Mouse (Mus musculus): ENCODE results near the gene Sorbs2.

Sorbs2 gene

DNA sequence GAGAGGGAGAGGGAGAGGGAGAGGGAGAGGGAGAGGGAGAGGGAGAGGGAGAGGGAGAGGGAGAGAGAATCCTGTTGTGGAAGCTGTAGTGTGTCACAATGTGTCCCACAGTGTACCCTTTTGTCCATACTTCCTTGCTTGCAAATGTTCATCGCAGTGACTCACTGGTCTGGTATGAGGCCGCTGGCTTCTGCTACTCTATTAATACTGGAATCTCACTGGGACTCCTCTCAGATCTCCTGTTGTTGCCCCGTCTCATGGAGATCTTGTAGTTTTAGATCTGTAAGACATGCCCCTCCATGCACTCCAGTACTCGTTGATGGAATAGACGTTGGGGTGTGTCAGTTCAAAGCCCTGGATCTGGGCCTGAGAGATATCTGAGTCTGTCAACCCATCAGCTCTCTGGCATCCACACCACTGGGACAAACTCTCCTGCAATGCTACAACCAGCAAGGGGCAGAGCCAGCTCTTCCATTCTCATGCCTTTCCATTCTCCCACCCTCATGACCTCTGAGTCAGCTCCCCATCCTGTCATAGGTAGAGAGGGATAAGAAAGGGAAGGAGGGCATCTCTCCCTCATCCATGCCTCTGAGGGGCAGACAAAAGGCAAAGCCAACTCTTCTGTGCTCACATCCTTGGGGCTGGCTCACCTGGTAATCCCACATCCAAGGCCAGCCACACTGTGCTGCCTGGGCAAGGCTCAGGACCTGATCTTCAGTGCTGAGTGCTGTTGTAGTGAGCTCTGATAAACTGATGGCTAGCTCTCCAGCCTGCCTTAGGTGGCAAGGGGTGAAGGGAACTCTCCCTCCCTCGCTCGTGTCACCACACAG lies 72.3 kb downstream of the Sorbs2 start:
- in situ Hi-C loops (cut with MboI, MseI): no loop called here

DNA sequence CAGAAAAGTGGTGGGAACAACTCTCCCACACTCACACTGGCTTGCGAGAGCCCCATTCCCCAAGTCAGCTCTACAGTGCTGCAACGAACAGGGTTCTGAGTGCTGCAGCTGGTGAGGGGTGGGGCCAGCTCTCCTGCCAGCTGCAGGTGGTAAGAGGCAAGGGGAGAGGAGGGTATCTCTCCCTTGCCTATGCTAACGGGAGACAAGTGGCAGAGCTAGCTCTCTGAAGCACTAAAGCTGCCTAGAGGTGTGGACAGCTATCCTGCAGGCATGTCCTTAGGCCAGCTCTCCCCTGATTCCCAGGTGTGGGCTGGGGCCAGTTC lies 72.9 kb downstream of the Sorbs2 start:
- in situ Hi-C loops (cut with MboI, MseI): no loop called here

DNA sequence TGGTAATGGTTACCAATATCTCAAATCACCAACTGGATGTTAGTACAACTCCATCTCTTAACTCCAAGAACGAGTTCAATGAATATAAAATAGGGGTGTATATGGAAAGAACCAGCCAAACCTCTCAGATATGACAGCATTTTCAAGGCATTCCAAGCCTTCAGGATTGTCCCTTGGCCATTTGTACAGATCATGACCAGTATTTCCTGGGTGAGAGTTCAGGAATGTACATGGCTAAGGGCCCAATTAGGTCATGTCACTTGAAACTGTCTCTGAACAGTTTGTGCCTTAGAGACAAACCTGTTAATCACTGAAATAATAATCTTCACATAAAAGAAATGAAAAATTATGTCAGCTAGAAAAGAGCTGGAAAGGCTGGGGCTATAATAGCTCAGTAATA lies 76.3 kb downstream of the Sorbs2 start:
- in situ Hi-C loops (cut with MboI, MseI): no loop called here

DNA sequence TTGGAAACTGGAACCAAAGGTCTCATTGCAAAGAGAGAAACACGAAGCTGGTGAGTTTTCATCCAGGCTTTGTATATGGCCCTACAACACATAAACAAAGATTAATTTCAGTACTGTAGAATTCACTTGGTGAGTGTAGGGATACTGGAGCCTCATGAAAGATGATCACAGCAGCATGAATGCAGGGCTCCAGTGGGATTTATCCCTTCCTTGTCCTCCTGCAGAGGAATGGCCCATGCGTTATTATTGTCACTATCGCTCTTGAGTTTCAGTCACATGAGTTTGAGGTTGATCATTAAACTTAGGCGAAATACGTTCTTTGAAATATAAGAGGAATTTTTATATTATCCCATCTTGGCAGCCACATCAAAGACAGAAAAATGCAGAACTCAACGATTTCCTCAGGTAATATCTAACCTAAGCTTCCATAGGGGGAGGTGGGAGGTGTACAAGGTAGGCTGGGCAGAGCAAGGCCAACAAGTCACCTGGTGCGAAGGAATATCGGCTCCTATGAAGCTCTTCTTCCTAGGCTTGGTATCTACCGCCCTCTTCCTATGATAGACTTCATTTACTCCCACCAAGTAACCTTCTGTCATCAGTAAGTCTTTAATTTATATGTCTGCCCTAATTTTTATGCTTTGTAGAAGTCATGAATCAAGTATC lies 76.9 kb downstream of the Sorbs2 start:
- in situ Hi-C loops (cut with MboI, MseI): no loop called here

DNA sequence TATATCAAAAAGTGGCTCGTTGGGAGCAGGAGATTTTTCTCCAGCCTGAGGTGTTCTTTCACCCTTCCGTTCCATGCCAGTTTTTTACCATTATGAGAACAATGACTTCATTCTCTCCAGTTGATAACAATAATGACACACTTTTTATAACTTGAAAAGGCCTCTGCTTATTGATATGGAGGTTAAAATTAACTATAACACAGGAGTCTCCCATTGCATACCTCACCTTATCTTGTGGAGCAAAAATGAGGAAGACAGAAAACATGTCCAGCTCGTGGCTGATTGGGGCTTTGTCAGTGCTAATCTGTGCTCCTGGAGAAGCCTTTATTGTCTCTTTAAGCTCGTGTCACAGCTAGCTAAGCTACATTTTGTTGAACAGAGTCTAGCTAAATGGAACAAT lies 77.6 kb downstream of the Sorbs2 start:
- in situ Hi-C loops (cut with MboI, MseI): no loop called here

DNA sequence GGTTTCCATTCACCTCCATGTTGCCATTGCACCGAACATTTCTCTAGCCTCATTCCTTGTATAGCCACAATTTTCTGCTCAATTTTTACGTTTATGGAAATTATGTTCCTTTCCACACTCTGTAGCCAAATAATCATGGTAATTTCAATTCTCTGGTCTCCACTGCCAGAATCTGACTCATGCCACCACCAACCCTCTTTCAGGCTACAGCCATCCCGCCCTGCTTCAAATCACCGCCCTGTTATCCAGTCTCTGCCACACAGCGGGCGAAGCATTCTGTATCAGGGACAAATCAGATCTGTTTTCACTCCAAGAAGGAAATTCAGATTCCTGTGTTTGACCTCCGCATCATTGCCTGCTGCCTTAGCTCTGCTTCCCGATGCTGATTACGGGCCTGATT lies 79.4 kb downstream of the Sorbs2 start:
- in situ Hi-C loops (cut with MboI, MseI): no loop called here

DNA sequence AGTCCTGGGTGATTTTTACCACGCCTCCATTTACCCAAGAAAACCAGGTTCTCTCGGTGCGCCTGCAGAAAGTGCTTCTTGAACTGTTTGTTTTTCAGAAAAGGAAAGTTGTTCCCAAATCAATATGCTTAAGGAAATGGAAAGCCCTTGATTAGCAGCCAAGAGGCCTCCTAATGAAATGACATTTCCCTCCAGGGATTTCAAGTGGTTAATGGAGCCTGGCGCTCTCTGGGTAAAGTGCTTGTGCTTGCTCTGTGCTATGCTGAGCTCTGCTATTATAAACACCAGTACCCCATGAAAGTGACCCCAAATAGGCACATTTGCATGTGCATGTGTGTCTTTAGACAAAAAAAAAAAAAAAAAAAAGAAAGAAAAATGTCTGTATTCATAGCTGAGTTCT lies 84.3 kb downstream of the Sorbs2 start:
- in situ Hi-C loops (cut with MboI, MseI): no loop called here

DNA sequence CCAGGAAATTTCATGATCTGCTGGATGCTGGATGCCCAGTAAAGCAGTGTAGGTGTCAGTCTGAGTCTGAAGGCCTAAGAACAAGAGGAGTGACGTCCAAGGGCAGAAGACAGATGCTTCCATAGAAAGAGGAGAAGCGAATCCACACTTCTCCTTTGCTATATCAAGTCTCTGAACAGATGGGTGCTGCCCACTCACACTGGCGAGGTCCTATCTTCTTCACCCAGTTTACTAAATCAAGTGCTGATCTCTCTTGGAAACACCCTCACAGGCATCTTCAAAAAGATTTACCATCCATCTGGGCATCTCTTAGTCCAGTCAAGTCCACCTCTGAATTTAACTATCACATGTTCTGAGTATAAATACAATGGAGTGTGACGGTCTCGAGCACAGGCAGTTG lies 86.1 kb downstream of the Sorbs2 start:
- in situ Hi-C loops (cut with MboI, MseI): no loop called here

DNA sequence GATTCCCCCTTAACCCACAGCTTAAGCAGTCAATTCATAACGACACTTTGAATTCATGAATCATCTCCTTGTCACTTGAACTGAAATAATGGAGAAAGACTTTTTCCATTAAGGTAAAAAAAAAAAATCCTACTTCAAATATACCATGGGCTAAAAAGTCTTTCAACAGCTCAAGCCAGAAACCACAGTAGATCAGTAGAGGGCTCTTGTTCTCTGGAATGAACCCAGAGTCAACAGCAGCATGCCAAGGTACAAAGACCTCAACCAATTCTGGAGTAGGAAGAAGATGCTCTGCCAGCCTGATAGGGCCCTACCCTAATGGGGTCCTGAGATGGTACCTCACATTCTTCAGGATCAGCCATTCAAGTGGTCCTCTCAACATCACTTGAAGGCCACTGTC lies 88.4 kb downstream of the Sorbs2 start:
- in situ Hi-C loops (cut with MboI, MseI): no loop called here

DNA sequence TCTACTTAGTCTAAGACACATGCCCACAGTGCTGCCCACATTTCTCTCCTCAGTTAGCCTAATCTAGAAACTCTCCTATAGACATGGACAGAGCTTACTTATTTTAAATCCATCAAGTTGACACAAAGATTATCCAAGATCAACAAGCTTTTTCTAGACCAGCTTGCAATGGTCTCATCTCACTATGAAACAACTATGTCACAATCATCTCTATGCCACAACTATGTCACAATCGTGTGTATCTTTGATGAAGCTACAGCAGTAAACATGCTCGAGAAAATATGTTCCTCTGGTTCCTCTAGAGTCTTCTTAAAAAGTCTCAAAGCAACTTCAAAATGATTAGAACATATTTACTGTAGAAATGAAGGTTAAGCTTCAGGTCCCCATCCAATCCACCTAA lies 89.0 kb downstream of the Sorbs2 start:
- in situ Hi-C loops (cut with MboI, MseI): no loop called here

DNA sequence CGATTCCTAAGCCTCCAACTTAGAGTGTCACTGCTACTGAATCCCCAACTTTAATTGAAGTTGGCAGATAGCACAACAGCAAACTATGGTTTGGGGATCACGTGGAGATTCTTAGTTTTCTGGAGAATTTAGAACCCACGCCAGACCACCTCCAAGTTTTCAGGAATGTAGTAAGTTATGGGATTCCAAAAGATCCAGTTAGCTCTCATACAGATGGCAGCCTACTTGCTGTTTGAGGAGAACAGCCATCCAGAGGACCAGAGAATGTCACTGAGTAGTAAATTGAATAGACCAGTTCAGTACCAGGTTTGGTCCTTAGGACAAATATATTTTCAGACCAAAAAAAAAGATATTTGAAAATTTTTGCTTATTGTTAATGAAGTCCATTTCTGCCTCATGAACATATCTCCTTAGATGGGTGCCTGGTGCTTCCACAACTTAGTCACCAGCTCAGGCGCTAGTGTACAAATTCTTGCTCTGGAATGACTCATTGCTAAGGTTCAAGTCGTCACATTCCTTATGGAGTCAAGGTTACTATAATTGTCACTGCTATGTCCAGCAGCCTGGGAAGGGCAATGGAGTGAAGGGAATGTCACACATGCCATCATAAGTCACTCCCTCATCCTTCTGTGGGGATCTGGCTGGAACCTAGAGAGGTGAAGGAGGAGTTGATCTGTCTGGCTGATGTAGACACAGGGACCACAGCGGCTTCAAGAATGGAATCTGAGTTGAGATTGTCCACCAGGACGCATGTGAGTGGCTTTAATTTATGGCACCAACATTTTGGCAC lies 90.2 kb downstream of the Sorbs2 start:
- in situ Hi-C loops (cut with MboI, MseI): no loop called here

DNA sequence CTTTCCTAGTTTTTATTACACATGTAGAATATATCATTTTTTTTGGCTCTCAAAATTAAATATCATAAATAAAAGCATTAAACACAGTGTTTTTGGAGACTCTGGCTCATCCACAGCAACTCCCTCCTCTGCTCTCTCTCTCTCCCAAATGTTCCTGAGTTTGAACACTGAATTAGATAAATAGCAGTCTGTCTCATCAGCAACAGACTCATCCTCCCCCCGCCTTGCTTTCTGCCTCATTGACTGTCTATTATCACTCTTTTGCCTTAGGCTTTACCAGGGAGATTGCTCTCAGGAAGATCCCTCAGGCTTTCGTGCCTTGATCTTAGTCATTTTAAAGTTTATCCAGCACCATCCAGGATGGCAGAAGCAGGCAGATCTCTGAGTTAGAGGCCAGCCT lies 91.3 kb downstream of the Sorbs2 start:
- in situ Hi-C loops (cut with MboI, MseI): no loop called here

DNA sequence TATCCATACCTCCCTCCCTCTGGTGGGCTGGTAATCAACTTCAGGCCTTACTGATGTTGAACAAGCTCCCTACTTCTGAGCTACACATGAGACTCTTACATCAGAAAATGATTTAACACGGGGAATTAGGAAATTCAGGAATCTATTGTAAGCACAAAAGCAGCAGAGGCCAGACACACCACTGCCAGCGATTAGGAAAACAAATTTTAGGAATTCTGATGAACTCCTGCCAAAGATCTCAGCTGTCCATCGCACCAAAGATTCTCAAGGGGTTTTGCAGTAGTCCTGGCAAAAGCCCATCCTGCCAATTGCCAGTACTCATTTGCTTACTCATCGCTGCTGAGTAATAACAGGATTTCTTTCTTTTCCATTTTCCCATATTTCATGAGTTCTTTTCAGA lies 94.4 kb downstream of the Sorbs2 start:
- in situ Hi-C loops (cut with MboI, MseI): no loop called here

DNA sequence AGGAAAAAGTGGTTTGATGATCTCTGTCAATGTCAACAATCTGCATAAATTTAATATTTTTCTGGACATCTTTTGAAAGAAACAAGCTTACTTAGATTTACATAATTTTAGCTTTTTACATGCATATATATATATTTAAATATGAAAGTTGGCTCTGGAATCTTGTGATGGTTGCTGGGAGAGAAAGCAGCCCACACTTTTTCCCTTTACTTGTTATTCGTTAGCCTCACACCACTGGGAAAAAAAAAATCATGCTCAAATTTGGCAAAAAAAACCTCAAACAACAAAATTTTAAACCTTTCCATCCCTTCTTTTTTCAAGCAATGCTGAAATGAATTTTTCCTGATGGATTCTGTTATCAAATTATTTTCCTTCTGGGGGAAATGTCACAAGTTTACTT lies 97.8 kb downstream of the Sorbs2 start:
- in situ Hi-C loops (cut with MboI, MseI): no loop called here

DNA sequence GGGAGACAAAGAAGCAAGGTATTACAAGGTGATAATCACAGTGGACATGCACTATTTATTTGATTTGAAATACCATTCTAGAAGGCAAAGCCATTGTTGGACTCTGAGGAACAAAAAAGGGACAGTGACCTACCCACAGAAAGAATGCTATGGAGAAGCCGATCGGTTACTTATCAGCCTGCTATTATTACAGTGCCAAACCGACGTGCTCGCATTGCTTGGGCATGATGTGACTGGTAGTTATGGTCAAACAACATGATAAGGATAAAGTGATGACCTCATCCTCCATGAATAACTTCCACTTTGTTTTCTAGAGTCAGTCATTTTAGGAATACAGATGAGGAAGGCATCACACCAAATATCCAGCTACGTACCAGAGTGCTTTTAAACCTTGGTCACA lies 99.4 kb downstream of the Sorbs2 start:
- in situ Hi-C loops (cut with MboI, MseI): no loop called here

DNA sequence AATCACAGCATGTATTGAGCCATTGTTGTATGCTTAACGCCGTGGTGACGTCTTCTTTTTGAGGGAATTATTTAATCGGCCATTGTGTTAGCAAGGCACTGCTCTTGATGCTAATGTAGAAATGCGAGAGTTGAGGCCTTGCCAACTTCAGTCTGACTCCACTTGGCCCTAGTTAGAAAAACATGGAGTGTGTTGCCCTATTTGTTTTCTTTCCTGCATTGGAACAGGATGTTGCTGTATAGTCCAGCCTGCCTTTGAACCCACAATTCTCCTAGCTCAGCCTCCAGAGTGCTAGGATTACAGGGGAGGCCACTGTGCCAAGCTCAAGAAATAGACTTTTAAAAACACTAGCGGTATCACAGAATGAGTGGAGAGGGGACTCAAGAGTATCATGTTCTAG lies 100.8 kb downstream of the Sorbs2 start:
- in situ Hi-C loops (cut with MboI, MseI): no loop called here

DNA sequence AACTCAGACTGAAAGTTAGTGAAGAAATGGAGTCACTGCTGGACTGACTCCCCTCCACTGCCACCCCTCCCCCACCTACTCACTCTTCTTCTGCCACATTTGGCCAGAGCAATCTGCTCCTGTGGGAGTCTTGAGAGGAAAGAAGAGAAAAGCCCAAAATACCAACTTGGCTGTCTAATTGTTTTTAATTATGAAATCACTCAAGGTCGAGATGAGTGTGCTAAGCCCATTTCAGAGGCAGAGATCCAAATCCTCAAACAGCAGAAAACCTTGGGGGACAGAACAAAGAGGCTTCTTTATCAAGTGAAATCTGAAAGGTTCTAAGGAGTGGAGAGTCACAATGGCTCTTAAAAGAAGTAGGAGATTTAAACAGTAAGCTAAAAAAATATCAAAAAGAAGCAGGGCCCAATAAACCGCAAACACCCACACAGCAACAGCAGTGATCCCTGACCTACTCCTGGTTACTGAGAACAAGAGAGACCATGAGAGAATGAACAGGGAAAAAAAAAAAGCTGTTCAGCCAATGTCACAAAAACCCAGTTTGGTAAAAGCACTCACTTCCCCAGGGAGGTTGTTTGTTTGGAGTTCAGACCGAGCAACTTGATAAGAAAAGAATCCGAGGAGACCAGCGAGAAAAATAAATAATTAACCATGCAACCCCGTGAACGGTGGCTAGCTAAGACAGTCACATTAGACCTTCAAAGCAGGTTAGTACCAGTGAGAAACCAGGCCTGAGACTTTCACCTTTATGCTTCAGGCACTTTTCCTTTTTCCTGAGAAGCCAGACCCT lies 103.0 kb downstream of the Sorbs2 start:
- in situ Hi-C loops (cut with MboI, MseI): no loop called here

DNA sequence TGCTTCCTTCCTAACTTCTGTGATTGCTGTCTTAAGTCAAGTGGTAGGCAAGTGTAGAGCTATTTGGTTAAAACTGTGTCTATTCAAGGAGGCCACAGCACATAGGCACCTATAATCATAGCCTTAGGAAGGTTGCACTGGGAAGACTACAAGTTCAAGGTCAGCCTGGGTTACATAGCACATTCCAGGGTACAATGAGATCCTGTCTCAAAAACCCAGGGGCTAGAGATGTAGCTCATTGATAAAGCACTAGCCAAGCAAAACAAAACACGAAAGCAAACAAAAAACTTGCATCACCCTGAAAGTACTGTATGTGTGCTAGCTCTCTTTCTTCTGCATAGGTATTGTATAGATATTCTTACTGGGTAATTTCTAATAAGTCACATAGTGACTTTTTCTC lies 103.7 kb downstream of the Sorbs2 start:
- in situ Hi-C loops (cut with MboI, MseI): no loop called here

DNA sequence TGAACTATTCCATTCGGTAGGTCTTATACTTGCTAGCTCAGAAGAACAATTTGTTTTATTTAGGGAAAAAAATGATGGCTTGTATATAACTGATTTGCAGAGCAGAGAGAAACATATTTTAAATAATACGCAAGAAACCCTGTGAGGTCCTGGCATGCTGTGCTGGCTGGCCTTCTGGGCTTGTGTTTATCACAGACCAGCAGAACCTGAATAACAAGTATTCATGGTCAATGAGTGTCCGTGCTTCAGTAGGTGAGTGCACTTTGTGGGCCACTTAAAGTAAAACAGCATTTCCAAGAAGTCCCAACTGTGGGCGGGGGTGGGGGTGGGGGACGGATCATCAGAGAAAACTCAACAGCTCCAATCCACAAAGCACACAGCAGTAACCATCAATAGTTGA lies 107.0 kb downstream of the Sorbs2 start:
- in situ Hi-C loops (cut with MboI, MseI): no loop called here

DNA sequence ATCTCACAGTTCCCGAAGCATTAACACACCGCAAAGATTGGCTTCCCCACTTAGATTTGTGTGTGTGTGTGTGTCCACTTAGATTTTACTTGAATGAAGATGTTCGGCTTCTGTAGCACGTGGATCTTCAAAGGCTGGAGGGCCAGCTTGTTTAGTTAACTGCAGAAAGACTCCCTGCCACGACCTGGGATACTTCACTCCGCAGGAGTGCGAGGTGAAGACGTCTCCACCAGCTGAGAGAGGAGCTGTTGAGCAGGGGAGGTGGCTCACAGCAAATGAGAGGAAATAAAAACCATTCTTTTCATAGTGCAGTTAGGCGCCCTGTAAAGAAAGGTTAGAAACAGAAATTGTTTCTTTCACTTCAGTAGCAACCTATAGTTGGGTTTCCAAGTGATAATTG lies 107.5 kb downstream of the Sorbs2 start:
- in situ Hi-C loops (cut with MboI, MseI): no loop called here

DNA sequence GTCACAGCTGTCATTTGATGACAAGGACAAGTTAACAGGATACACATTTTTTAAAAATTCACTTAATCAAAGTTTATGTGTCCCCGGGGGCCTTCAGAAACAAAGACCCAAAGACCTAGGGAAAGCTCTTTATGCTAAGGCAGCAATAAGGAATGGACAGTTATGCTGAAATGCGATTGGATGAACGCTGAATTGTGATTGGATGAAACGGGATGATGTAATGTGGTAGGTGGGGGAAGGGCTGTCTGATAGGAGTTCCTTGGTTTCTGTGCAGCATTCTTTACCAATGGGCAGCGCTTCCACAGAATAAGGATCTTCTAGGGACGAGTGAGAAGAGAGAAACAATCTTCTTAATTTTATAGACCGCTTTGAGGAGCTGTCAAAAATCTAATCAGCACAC lies 108.0 kb downstream of the Sorbs2 start:
- in situ Hi-C loops (cut with MboI, MseI): no loop called here

DNA sequence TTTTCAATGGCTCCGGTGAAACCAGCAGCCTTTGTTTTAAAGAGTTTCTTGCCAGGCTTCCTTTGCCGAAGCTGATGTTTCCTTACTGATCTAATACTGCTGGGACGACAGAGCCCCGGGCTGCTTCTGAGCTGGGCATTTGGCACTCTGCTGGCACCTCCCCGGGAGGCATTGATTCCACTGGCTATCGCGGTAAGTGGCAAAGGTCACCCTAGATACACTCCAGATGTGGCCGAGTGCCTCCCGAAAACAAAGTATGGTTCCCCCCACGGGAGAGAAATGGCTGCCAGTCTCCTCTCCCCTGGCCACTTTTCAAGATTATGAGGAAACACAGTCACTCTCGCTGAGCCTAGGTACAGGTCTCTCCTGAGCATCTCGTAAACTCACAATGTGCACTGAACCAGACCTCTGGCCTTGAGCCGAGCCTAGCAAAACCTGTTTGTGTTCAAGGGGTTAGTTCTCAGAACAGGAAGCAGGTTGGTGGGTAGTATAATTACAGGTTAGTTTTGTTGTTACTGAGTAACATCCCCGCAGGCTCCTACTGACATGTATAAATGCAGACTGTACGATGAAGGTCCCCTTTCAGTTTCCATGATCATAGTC lies 114.1 kb downstream of the Sorbs2 start:
- in situ Hi-C loops (cut with MboI, MseI): no loop called here
